Mouse (Mus musculus): ENCODE measurements around the gene Tdgf1. TPM values are rescaled to one million over a fixed set of nuclear protein-coding genes. Genes with fewer than 3 reads are reported as not detected.

Tdgf1 gene
- total RNA-seq, 2 experiments from 2014 or later, result 0.26 to 0.52 TPM

DNA sequence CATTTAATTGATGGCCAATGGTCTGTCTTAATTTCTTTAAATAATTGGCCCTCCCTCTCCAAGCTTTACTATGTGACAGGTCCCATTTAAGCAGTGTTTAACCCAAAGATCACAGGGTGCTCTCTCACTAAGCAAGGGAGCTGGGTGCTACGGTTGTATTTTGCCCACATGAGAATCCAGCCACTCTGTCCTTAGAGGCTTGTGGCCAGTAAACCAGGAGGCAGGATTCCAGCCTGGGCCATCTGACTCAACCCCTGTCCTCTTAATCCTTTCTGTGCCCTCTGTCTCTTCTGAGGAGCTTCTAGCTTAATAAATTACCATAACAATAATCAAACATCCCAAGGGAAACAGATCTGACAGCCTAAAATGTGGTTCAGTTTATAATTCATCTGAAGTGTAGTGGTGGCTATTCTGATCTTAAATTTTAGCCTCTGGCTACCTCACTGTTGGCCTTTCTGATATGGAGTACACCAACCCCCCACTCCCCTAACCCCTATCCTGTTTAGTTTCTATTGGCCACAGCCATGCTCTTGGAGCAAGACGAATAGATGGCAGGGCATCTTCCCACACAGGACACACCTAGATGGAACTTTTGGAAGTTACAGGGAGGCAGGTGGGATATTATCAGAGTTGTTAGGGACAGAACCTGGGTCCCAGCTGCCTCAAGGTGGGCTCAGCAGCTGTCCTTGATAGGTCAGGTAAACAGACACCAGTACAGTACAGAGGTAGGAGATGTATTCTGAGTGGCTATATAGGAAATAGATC, 8.9 kb upstream of the Tdgf1 start:
- DNase-seq (ENCODE audit: low spot score in 2 of 2), result no peak

DNA sequence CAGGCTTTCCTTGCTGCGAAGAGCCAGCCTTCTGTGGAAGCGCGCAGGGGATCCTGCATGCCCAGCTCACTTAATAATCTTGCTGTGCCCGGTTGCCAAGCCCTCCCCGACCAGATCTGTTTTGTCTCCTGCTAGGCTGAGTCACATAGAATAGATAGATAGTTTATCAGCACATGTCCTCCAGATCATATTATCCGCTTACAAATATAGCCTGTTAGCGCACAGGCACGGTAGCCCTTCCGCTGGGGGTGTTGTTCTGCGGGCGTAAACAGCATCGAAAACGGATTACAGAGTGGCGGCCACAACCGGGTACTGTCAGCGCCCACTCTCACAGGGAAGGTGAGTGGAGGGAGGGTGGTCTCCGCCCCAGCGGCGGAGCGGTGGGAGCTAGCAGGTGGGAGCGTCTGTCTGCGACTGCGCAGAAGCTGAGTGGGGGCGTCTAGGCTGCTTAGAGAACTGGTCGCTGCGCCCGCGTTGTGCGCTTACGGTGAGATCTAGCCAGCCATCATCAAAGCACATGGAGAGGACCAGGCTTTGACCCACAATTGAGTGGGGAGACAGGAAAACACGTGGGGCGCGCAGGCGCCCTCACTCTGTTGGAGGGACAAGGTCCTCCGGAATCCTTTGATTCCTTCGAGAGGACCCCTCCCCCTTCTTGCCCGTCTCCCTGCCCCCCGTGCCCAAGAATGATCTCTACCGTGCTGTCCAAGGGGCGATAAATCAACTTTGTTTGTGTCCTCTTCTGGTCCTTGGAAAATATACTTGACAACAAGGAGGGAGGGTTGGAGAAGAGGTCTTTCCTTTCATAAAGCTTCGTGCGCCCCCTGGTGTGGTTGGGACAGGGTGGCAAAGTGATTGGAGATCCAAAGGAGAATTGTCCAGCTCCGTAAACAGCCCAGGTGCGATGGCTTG, 7.8 kb upstream of the Tdgf1 start:
- DNase-seq (ENCODE audit: low spot score in 2 of 2), result peak; percentile 69 to 71

DNA sequence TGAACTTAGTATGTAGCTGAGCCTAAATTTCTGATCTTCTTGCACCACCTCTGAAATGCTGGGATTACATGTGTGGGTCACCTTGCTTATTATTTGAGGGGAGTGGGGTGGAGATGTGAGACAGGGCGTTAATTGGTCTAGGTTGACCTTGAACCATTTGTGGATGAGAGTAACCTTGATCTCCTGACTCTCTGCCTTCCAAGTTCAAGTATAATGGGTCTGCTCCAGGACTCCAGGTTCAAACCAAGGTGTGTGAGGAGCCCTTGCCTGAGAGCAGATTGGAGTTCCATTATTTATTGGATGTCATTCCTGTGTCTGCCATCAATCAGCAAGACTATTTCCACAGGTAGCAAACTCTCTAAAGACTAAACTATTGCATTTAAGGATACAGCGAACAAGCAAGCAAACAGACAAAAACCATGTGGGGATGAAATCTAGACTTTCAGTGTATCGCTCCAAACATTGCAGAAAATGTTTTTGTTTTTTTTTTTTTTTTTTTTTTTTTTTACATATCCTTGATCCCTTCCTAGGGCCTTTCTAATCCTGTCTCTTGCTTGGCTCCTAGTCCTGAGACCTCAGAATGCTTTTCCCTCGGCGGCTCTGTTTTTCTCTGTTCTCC, 7.1 kb upstream of the Tdgf1 start:
- no peak for DNase-seq (ENCODE audit: low spot score in 2 of 2)

DNA sequence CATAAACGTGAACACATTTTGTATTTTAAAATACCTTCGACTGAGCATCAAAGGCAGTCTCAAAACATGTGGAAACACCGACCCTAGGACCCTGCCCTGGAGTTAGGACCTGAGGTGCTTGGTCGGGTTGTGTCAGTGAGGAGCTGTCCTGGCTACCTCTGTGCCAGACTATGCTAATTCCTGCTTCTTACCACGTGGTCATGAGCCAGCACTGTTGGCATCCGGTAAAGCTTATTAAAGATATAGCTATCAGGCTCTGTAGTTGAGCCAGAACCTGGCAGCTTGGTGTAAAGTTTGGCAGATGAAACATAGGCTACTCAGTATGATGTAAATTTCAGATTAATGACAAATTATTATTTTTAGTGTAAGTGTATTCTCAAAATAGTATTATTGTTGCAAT, 6.4 kb upstream of the Tdgf1 start:
- no peak for DNase-seq (ENCODE audit: low spot score in 2 of 2)

DNA sequence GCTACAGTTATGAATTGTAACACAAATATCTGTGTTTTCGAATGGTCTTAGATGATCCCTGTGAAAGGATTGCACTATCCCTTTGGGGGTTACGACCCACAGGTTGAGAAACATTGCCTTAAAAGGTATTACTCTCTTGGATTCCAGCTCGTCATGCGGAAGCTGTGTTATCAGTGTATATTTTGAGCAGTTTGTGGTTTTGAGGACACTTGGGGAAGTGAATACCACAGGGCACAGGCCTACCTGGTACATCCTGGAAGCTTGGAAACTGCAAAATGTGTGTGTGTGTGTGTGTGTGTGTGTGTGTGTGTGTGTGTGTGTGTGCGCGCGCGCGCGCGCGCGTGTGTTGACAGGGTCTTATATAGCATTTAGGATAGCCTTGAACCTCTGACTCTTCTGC, 5.9 kb upstream of the Tdgf1 start:
- DNase-seq (ENCODE audit: low spot score in 2 of 2), result no peak

DNA sequence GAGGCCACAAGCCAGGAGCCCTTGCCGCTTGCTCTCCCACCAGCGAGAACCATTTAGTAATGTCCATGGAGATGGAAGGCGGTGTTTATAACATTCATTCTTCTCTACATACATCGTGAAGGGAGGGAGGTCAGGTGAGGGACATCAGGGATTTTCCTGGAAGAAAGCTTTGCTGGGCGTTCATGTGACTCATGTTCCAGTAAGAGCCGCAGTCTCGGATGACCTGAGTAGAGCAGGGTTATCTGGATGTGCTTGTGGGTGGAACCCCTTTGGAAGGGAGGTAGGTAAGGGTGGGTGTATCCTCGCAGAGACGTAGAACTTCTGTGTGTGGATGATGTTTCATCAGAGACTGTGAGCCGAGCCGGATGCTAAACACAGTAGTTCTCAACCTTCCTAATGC, 5.4 kb upstream of the Tdgf1 start, which contains the start of gene Lrrc2:
Gene Lrrc2 (plus strand): TSS at position 149 of the 400 bp plus-strand sequence.
- no peak for DNase-seq (ENCODE audit: low spot score in 2 of 2)

DNA sequence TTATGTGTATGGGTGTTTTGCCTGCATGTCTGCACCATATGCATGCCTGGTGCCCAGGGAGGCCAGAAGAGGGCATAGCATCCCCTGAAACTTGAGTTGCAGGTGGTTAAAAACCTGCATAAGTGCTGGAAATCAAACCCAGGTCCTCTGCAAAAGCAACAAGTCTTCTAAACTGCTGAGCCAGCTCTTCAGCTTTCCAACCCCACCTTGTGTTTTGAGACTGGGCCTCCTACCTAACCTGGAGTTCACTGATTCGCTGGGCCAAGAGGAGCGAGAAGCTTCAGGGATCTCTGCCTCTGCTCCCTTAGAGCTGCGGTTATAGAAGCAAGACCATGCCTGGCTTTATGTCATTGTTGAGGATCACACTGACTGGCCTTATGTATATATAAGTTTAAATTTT, 4.2 kb upstream of the Tdgf1 start:
- no peak for DNase-seq (ENCODE audit: low spot score in 2 of 2)

DNA sequence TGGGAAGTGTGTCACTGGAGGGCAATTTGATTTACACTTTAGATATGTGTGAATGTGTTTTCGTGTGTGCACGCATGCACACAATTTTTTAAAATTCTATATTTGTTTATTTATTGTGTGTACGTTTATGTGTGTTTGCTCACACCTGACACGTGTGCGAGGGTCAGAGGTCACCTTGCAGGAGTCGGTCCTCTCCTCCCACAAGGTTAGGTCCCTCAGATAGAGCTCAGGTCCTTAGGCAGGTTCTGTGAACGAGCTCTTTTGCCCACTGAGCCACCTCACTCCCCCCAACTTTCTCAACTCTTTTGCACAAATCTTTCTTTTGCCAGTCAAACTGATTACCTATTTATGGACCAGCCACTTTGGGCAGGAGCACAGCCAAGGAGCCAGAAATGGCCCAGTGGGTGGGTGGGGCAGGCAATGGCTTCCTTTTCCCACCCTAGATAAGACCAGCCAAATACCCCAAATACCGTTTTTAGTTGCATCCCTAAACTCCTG, 2.9 kb upstream of the Tdgf1 start:
- DNase-seq (ENCODE audit: low spot score in 2 of 2), result no peak

DNA sequence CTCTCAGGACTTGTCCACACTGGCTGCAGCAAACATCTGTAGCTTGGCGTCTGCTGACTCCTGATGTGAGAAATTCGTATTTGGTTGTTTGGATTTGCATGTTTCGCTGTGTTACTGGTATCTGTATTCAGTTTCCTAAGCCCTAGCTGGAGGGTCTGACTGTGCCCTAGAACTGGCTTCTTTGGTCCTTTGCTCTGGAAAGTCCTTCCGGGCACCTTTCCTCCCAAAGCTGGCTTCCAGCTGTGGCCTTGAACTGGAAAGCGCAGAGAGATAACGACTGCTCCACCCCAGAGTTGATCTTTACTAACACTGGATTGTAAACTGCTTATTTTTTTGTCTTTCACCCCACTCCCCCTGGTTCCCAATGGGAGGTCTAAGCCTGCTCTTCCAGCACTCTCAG, 1.9 kb upstream of the Tdgf1 start:
- no peak for DNase-seq (ENCODE audit: low spot score in 2 of 2)

DNA sequence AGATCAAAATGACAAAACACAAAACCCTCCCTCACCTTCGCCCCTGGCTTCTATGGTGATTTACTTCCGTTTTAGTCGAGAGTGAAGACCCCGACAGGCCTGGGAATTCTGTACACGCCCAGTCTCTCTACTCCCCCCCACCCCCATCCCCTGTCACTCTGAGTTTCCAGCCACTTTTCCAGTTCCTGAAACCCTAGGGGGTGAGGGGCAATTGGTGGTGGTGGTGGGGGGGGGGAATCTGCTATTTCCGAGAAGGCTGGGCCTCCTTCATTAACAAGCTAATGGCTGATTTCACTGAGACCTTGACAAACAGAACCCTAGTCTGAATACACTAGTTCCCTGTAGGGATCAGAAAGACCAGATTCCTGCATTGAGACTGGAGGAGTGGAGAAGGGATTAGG, 1.3 kb upstream of the Tdgf1 start:
- DNase-seq (ENCODE audit: low spot score in 2 of 2), result no peak

DNA sequence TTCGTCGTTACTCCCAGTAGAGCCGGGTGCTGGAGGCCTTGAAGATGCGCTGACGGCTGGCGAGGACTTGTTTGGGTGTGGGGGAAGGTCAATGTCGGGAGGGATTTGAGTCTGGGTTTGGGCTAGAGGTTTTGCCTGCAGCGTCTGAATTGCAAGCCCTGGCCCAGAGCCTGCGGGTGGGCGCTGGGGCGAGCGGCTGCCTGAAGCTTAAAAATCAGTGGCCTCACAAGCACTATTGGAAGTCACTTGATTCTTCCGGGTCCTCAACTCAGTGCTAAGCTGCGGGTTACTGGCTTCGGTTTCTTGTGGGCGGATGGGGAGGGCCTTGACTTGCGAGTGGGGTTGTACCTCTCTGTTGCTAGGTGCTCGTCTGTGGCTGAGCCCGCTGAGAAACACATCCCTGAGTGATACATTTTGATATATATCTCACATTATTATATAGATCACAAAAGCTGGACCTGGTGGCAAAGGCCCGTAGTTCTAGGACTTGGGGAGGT, 638 bp upstream of the Tdgf1 start:
- no peak for DNase-seq (ENCODE audit: low spot score in 2 of 2)

DNA sequence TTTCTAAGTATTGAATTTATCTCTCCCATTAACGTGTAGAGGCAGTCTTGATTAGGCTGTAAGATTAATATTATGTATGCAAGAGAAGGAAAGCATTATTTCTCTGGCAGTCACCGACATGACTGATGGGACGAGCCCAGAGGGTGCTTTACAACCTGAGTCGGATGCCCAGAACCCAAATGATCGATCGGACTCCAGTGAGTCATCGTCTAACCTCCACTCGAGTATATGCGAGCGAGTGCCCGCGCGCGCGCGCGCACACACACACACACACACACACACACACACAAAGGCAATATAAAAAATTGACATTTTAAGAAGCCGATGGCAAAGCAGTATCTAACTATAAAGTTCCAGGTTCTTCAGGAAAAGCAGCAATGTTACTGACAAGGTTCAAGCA, 615 bp downstream of the Tdgf1 start:
- DNase-seq (ENCODE audit: low spot score in 2 of 2), result no peak

DNA sequence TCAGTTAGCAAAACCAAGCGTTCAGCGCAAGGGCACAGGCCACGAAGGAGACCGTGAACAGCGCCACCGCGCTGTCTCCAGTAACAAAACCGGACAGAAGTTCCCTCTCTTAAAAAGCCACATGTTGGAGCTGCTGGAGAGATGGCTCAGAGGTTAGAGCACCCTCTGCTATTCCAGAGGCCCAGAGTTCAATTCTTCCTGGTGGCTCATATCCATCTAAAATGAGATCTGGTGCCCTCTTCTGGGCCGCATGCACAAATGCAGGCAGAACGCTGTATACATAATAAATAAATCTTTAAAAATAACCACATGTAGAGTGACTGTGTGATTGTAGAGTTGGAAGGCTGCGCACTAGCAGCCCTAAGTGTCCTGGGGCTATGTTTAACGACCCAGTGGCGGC, 1.7 kb downstream of the Tdgf1 start:
- DNase-seq (ENCODE audit: low spot score in 2 of 2), result no peak

DNA sequence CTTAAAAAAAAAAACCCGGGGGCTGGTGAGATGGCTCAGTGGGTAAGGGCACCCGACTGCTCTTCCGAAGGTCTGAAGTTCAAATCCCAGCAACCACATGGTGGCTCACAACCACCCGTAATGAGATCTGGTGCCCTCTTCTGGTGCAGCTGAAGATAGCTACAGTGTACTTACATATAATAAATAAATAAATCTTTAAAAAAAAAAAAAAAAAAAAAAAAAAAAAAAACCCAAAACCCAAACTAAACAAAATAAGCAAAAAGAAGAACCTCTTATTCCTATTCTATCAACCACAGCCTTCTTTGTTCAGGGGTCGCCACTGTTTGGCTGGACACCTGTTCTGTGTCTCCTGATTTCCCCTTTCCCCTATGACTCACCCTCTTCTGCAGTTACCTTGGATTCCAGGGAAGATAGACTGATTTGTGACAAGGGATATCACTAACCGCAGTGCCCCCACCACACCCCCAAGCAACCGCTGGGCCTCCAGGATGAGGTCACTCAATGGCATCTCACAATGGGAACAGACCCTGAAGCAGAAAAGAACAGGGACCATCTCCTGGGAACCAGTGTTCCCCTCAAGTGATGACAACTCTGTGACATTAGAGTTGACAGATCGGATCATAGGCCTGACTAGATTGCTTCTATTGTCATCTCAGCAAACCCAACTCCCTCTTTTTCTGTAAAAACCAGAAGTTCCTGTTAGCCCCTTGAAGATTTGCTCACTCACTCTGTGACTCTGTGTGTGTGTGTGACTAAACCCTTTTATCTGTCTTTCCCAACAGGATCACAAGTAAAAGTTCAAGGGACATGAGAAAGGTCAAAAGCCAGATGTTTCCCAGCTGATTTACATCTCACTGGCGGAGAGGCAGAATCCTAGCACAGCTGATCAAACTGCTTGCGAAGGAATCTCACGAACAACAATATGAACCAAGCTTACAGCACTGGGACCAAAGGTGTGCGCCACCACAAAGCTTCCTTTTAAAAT, 8.2 kb downstream of the Tdgf1 start:
- DNase-seq (ENCODE audit: low spot score in 2 of 2), result no peak

DNA sequence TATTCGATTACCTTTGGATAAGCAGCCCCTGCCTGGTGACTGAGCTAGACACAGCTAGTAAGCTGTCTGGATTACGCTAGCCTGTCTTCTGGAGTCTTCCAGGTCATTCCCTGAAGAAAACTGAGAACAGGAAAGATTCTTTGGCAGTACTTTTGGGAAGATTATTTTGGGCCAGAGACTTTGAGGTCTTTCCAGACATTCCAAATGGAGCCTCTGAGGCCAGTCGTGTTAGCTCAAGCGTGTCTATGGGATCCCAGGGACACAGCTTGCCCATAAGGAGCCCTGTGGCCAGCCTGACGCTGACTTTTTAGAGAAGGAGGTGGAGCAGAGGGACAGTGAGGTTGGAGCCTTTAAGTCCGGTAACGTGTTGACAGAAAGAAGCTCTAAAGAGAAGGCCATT, 10.0 kb downstream of the Tdgf1 start:
- DNase-seq (ENCODE audit: low spot score in 2 of 2), result no peak

DNA sequence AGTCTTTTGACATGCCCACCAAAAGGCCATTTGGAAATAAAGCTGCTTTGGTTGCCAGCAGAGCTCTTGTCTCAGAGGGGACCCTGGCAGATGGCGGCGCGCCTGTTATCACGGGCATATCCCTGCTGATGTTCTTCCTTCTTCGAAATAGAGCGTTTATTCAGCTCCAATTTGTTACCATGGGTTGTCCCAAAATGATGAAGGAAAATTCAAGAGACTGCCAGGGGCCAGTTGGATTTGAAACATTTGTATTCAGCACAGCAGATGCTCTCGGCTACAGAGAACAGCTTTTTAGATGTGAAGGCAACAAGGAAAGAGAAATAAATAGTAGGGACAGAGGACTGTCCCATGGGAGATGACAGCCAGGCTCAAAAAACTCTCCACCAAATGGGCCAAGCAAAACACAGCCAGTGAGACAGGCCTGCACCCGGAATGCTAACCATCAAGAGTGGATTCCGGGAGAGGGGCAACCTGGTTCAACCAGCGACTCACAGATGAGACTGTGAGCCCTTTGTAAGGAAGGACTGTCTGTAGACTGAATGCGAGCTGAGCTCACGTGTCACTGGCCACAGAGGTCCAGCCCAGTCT, 12.0 kb downstream of the Tdgf1 start:
- peak in 1 of 2 experiments; percentile 16 for DNase-seq (ENCODE audit: low spot score in 2 of 2)

DNA sequence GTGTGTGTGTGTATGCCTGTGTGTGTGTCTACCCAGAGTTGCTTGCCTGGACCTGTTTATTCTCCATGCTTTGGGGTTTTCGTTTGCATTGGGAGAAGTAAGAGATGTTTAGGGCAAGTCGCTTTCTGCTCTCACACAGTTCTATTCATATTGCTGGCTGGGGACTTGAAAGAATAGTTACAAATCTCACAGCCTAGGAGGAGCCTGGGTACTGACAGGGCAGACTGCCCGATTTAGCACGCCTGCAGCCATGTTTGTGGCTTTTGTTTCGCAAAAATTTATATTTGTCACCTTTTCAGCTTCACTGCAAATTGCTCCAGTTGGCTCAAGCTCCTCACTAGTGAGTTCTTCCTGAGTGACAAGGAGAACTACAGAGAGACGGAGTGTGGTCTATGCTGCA, 14.4 kb downstream of the Tdgf1 start:
- DNase-seq (ENCODE audit: low spot score in 2 of 2), result no peak

DNA sequence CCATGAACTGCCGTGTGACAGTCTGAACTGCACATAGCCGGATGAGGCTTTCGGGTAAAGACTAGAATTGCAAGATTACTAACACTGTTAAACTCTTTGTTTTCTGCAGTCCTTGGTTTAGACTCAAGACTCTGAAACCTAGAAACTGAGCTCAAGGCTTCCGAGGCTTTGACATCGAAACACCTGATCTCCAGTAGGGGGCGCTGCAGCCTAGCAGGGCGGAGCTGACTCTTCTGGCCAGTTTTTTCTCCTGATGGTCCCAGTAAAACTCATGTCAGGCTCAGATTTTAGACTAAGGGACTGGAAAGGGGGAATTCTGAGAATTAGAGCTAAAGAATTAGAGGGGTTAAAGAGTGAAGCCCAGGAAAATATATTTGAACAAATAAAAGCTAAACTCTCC, 23.2 kb downstream of the Tdgf1 start:
- DNase-seq (ENCODE audit: low spot score in 2 of 2), result peak; percentile 66 to 83

DNA sequence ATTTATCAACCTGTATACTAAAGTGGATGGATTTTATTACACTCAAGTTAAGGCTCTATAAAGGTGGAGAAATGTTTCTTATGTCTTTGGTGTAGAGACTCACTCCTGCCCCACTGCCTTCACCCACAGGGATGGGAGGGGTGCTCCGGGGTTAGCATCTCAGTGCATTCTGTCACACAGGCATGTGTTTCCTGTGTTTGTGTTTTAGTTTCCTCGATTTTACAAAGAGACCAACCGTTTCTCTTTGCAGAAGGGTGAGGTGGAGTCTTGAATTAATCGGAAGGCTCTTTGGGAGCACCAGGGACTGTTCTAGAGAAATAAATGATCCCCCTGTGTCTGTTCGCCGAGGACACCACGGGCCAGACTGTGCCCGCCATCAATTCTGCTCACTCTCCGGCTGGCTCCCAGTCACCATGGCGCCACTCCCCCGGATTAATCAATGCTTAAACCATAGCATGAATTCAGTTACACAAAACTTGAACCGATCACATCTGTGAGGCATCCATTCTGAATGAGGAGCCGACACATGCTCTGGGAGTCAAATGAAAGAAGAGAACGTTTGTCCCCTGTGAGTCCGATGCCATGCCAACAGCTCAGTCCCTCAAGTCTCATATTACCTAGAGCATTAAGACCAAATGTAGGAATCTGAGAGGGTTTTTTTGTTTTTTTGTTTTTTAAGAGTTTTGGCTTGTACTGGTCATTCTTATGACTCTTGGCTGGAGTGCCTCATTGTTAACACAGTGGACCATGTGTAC, 25.1 kb downstream of the Tdgf1 start:
- DNase-seq (ENCODE audit: low spot score in 2 of 2), result no peak

Measured in left cerebral cortex, adult 18-20 months (tissue).